Mouse (Mus musculus): ENCODE measurements around the gene Zfp536.

DNA sequence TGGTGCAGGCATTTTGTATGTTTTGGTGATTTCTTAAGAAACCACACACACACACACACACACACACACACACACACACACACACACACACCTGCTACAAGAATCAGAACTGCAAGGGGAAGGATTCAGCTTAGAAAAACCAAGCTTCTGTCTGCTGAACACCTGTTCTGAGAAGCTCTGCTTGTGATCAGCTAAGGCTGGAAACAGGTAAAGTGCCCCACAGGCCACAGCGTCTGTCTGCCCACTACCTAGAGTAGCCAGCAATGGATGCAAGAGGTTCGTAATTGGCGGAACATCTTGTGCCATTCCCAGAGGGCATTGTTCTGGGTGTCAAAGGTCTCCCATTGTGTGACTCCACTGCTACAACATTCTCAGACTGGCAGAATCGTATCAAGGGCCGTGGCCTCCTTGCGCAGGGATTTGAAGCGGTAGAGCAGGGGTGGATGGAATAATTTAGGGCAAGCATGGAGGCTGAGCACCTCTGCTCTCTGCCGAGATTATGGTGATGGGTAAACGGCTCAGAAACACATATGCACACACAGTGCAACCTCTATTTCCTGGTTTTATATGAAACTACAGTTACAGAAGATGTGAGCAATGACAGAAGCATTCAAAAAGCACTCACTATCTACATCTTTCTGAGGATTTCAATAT is 170.4 kb downstream of the Zfp536 start:
- TF ChIP-seq POLR2A (IDR thresholded peaks at IDR 0.05; ENCODE audit: low read depth, low read length) (no peak), CTCF (IDR thresholded peaks at IDR 0.05; ENCODE audit: extremely low read depth, insufficient read depth, insufficient read length, insufficient replicate concordance) (no peak)
